Mouse (Mus musculus) G1E (cell line): ENCODE data around the gene Rbm4b.

Source experiments
- CTCF ChIP-seq: IDR thresholded peaks from 2 replicates; pipeline ENCODE4 v1.5.1; 2012; ENCODE audit warnings: low read depth, low read length, inconsistent platforms, mixed read lengths
- GATA1 ChIP-seq: IDR thresholded peaks from 2 replicates; pipeline ENCODE4 v1.6.1; 2012; ENCODE audit warnings: borderline replicate concordance, low read length, inconsistent platforms, mixed read lengths
- POLR2AphosphoS5 ChIP-seq: IDR thresholded peaks from 2 replicates; pipeline ENCODE4 v1.6.1; 2012; ENCODE audit warnings: low read depth, low read length, inconsistent platforms; ENCODE audit not compliant: insufficient replicate concordance
- TAL1 ChIP-seq: conservative IDR thresholded peaks from 2 replicates; pipeline ENCODE4 v1.6.1; 2012; ENCODE audit warnings: low read depth, low read length, inconsistent platforms, mixed read lengths

- TF ChIP-seq CTCF (no peak), POLR2AphosphoS5 (peak; percentile 60; the same call in 1 of the 2 replicates), GATA1 (no peak), TAL1 (no peak)
Observed at GRCm38 (mm10) chr19:4811063-4811908, 55.0 kb downstream of the Rbm4b start, which contains the start of the genes Gm21992 and Rbm14.
